Mouse (Mus musculus) heart, postnatal 0 days (tissue): ENCODE results near the gene Lcn8. TPM values are rescaled to one million over a fixed set of nuclear protein-coding genes. Genes with fewer than 3 reads are reported as not detected.
A peak's percentile ranks its signal among the peaks of the same experiment; 100 is the strongest.

Source experiments
- ATAC-seq: fragments of 200-750 bp; cut with Nextera tagmentation; 2 replicates; pipeline ENCODE4 v1.8.0; 2017; ENCODE audit warnings: low read depth, moderate number of reproducible peaks, moderate library complexity; ENCODE audit not compliant: insufficient read depth
- DNase-seq: peaks from one replicate; pipeline ENCODE4 v3.0.0-alpha.2; 2016; ENCODE audit warnings: low spot score
- H3K27ac ChIP-seq: fragments of 300-500 bp; sonication (generic); 2 replicates; pipeline ENCODE4 v1.5.1; 2014; ENCODE audit warnings: low read depth, mild to moderate bottlenecking
- H3K27me3 ChIP-seq: fragments of 300-500 bp; sonication (generic); 2 replicates; pipeline ENCODE4 v1.6.1; 2014; ENCODE audit warnings: low read length, mixed read lengths; ENCODE audit not compliant: control insufficient read depth, insufficient read depth
- H3K36me3 ChIP-seq: fragments of 300-500 bp; sonication (generic); replicated peaks from 2 replicates; pipeline ENCODE4 v1.6.1; 2014; ENCODE audit warnings: low read length, mixed read lengths; ENCODE audit not compliant: control insufficient read depth, insufficient read depth
- H3K4me1 ChIP-seq: fragments of 300-500 bp; sonication (generic); 2 replicates; pipeline ENCODE4 v1.6.1; 2014; ENCODE audit warnings: antibody characterized with exemption; ENCODE audit not compliant: control insufficient read depth, insufficient read depth
- H3K4me2 ChIP-seq: fragments of 300-500 bp; sonication (generic); 2 replicates; pipeline ENCODE4 v1.6.1; 2014; ENCODE audit warnings: low read depth, mild to moderate bottlenecking, low read length, moderate library complexity
- H3K4me3 ChIP-seq: fragments of 300-500 bp; sonication (generic); 2 replicates; pipeline ENCODE4 v1.5.1; 2014; ENCODE audit warnings: low read depth, low read length
- H3K9ac ChIP-seq: fragments of 300-500 bp; sonication (generic); replicated peaks from 2 replicates; pipeline ENCODE4 v1.6.1; 2014; ENCODE audit warnings: low read depth, low read length, mixed read lengths
- H3K9me3 ChIP-seq: fragments of 300-500 bp; sonication (generic); replicated peaks from 2 replicates; pipeline ENCODE4 v1.6.1; 2016; ENCODE audit warnings: low read length; ENCODE audit not compliant: control insufficient read depth
- CTCF ChIP-seq: IDR thresholded peaks from 2 replicates; pipeline ENCODE4 v1.5.1; 2016; ENCODE audit warnings: antibody characterized with exemption, control low read depth, low read depth
- EP300 ChIP-seq: IDR thresholded peaks from 2 replicates; pipeline ENCODE4 v1.6.1; 2016; ENCODE audit warnings: antibody characterized with exemption, low read depth
- WGBS: fragments of 180-500 bp; shearing (Covaris S2); extraction: QIAGEN DNeasy Blood & Tissue Kit; methylation state at CpG from one replicate; pipeline ENCODE4 v1.1.7; 2014; 5-methylcytosine and 5-hydroxymethylcytosine counted together
- polyA plus RNA-seq: library from polyadenylated mRNA; unstranded; fragments of >200 nt; fragmentation: Nextera tagmentation; extraction: Ambion mirVana; gene quantifications from 2 replicates; pipeline ENCODE4 v1.2.1, GENCODE M21; 2015
- total RNA-seq: library from RNA; depleted of rRNA; stranded (reverse); fragments of >200 nt; gene quantifications from 2 replicates; pipeline ENCODE4 v1.2.3, GENCODE M21; 2014; ENCODE audit warnings: low replicate concordance

Gene Lcn8
- total and polyA plus RNA-seq, 2 experiments from 2014 or later: not detected

- no peak overlapping the region for H3K4me2 ChIP-seq
- H3K27ac ChIP-seq: no peak overlapping the region
- no peaks in the 10 kb centered on the region for H3K9me3 ChIP-seq
- DNase-seq (no peak), ATAC-seq (no peak)
- TF ChIP-seq CTCF (no peak), EP300 (no peak)
- 77% methylated on average over 6 of the region's 6 CpGs for WGBS
- no peak overlapping the region for H3K4me3 ChIP-seq
- peaks cover 34% of the 10 kb centered on the region for H3K27me3 ChIP-seq
- H3K36me3 ChIP-seq: no peaks in the 10 kb centered on the region; the same call in 1 of the 2 replicates
- peaks cover 4% of the 10 kb centered on the region; the same call in 1 of the 2 replicates for H3K4me1 ChIP-seq
- no peak overlapping the region for H3K9ac ChIP-seq
These were observed 32.5 kb upstream of the Lcn8 start for GRCm38 (mm10) chr2:25620386-25620785.

GRCm38 (mm10) chr2:25620852-25621228, 32.1 kb upstream of the Lcn8 start:
- Histone ChIP-seq H3K4me2 (0 out of 2 replicates have a peak overlapping the region, but pooled peaks have one; percentile 92), H3K27ac (no peak overlapping the region), H3K27me3 (peaks cover 29% of the 10 kb centered on the region)

GRCm38 (mm10) chr2:25621229-25622200, 31.4 kb upstream of the Lcn8 start, which contains the start of gene Tmem141:
Tmem141 (minus strand) TSS chr2:25622005.
- WGBS: 6% methylated on average over 34 of the region's 34 CpGs

More at GRCm38 (mm10) chr2:25620852-25621228, 32.1 kb upstream of the Lcn8 start:
- no peak for ATAC-seq
- 79% methylated on average over 4 of the region's 4 CpGs for WGBS
- no peak overlapping the region for H3K9ac ChIP-seq
- no peak for DNase-seq
- no peaks in the 10 kb centered on the region for H3K9me3 ChIP-seq
- TF ChIP-seq EP300 (no peak), CTCF (no peak)
- H3K4me1 ChIP-seq: peaks cover 4% of the 10 kb centered on the region; the same call in 1 of the 2 replicates
- no peaks in the 10 kb centered on the region; the same call in 1 of the 2 replicates for H3K36me3 ChIP-seq
- no peak overlapping the region for H3K4me3 ChIP-seq

GRCm38 (mm10) chr2:25625986-25626385, 26.9 kb upstream of the Lcn8 start:
- Histone ChIP-seq H3K4me3 (no peak overlapping the region), H3K27ac (no peak overlapping the region), H3K36me3 (no peaks in the 10 kb centered on the region), H3K4me2 (no peak overlapping the region), H3K4me1 (0 out of 2 replicates have a peak, but pooled peaks cover 4% of the 10 kb centered on the region), H3K27me3 (no peaks in the 10 kb centered on the region), H3K9ac (no peak overlapping the region), H3K9me3 (no peaks in the 10 kb centered on the region)
- no peak for ATAC-seq
- 55% methylated on average over 5 of the region's 5 CpGs for WGBS
- no peak for DNase-seq
- TF ChIP-seq CTCF: no peak
- no peak for TF ChIP-seq EP300

More at GRCm38 (mm10) chr2:25621229-25622200, 31.4 kb upstream of the Lcn8 start, which contains the start of gene Tmem141:
- no peak for TF ChIP-seq EP300
- peak; percentile 54 for TF ChIP-seq CTCF
- 0 out of 2 replicates have a peak, but pooled peaks cover 4% of the 10 kb centered on the region for H3K4me1 ChIP-seq
- no peaks in the 10 kb centered on the region; the same call in 1 of the 2 replicates for H3K36me3 ChIP-seq
- DNase-seq (peak; percentile 82), ATAC-seq (peak; percentile 93)
- peak within 1 kb of the TSS; percentile 61 for H3K9ac ChIP-seq
- peak within 1 kb of the TSS; percentile 68 for H3K27ac ChIP-seq
- H3K4me3 ChIP-seq: peak within 1 kb of the TSS; percentile 55
- H3K9me3 ChIP-seq: no peaks in the 10 kb centered on the region
- H3K27me3 ChIP-seq: peaks cover 23% of the 10 kb centered on the region
- H3K4me2 ChIP-seq: peak within 1 kb of the TSS; percentile 92

DNA sequence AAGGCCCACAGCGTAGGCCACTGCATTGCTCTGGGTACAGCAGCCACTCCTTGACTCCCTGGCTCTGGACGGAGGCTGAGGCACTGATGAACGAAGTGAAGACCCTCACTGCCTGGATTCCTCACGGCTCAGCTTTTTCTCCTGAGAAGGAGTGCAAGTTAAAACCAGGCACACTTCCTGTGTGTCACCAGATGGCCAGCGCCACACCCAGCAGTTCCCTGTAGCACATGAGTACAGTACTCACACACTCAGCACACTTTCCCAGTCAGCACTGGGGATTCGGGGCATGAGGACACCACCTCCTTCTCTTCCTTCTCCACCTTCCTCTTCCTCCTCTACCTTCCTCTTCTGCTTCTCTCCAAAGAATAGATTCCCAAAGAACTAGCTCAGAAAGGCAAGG, 25.1 kb upstream of the Lcn8 start, which contains the start of gene Fcna:
TSS of gene Fcna (minus strand) at position 220 of the 400 bp plus-strand sequence.
- Histone ChIP-seq H3K9me3 (no peaks in the 10 kb centered on the region), H3K9ac (no peak within 1 kb of the TSS), H3K27ac (no peak within 1 kb of the TSS), H3K4me2 (no peak within 1 kb of the TSS), H3K4me3 (no peak within 1 kb of the TSS), H3K4me1 (no peaks in the 10 kb centered on the region), H3K36me3 (no peaks in the 10 kb centered on the region), H3K27me3 (no peaks in the 10 kb centered on the region)
- ATAC-seq (no peak), DNase-seq (no peak)
- 75% methylated on average over 6 of the region's 6 CpGs for WGBS
- TF ChIP-seq EP300 (no peak), CTCF (no peak)
